Mouse (Mus musculus): ENCODE data around the gene E2f6. TPM values are rescaled to one million over a fixed set of nuclear protein-coding genes. Genes with fewer than 3 reads are reported as not detected.

E2f6 gene
- polyA plus RNA-seq, 1 experiment from 2014 or later: 56.7 TPM

DNA sequence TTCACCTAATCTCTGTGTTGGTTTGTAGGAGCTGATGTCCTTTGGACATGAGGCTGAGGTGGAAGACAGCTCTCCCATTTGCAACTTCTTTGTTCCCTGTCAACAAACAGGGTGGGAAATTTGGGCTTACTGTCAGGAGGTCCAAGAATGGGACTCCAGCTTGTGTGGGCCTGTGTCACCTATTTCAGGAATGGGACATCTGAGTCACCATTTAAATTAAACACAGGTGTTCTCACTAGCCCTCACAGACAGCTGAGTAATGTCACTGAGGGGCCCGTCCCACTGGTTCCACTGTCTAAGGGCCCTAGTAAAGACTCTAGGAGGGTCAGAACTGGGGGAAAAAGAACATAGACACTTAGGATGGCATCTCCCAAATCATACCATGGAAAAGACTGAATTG is 61.2 kb downstream of the E2f6 start:
- no peak overlapping the region for H3K4me3 ChIP-seq (ENCODE audit: low read length)
- no peak for ATAC-seq (ENCODE audit: low FRiP score, low TSS enrichment)
- no peaks in the 10 kb centered on the region for H3K36me3 ChIP-seq (ENCODE audit: control insufficient read depth, insufficient read depth, low read length)
- H3K9me3 ChIP-seq (ENCODE audit: control insufficient read depth, low read length): no peaks in the 10 kb centered on the region
- H3K27me3 ChIP-seq (ENCODE audit: control insufficient read depth, insufficient read depth, low read length): no peaks in the 10 kb centered on the region
- WGBS: 83% methylated on average over 1 of the region's 1 CpGs
- H3K9ac ChIP-seq (ENCODE audit: low read depth, low read length): no peak overlapping the region
- peaks cover 13% of the 10 kb centered on the region; the same call in 1 of the 2 replicates for H3K4me1 ChIP-seq (ENCODE audit: control insufficient read depth, insufficient read depth, low read length)
- H3K4me2 ChIP-seq (replicated peaks; ENCODE audit: low read depth, low read length): no peak overlapping the region
- no peak overlapping the region for H3K27ac ChIP-seq (ENCODE audit: low read depth, low read length)

- no peak for ATAC-seq (ENCODE audit: low FRiP score, low TSS enrichment)
- no peaks in the 10 kb centered on the region for H3K36me3 ChIP-seq (ENCODE audit: control insufficient read depth, insufficient read depth, low read length)
- no peaks in the 10 kb centered on the region for H3K27me3 ChIP-seq (ENCODE audit: control insufficient read depth, insufficient read depth, low read length)
- H3K4me2 ChIP-seq (replicated peaks; ENCODE audit: low read depth, low read length): no peak overlapping the region
- 57% methylated on average over 7 of the region's 7 CpGs for WGBS
- peaks cover 11% of the 10 kb centered on the region; the same call in 1 of the 2 replicates for H3K4me1 ChIP-seq (ENCODE audit: control insufficient read depth, insufficient read depth, low read length)
- H3K9me3 ChIP-seq (ENCODE audit: control insufficient read depth, low read length): no peaks in the 10 kb centered on the region
- H3K4me3 ChIP-seq (ENCODE audit: low read length): no peak overlapping the region
- H3K27ac ChIP-seq (ENCODE audit: low read depth, low read length): no peak overlapping the region
- H3K9ac ChIP-seq (ENCODE audit: low read depth, low read length): no peak overlapping the region
Observed at GRCm38 (mm10) chr12:16872926-16873464, 62.2 kb downstream of the E2f6 start.

DNA sequence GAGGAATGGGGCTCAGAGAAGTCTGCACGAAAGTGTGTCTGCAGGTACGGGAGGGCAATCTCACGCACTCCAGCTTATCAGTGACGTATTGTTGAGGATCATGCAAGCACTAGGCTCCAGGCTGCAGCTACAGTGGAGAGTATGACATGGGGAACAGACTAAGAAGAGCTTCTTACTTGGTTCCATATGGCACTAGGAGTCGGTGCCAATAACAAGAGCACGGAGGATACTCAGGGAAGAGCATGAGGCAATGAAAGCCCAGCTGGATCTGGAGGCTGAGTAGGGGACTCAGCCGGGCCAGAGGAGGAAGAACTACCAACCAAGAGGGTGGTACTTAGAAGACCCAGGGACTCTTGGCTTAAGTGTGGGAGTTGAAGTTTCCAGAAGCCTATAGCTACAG is 62.8 kb downstream of the E2f6 start:
- ATAC-seq (ENCODE audit: low FRiP score, low TSS enrichment): no peak
- Histone ChIP-seq H3K9ac (ENCODE audit: low read depth, low read length) (no peak overlapping the region), H3K4me3 (ENCODE audit: low read length) (no peak overlapping the region), H3K36me3 (ENCODE audit: control insufficient read depth, insufficient read depth, low read length) (no peaks in the 10 kb centered on the region), H3K9me3 (ENCODE audit: control insufficient read depth, low read length) (no peaks in the 10 kb centered on the region), H3K4me1 (ENCODE audit: control insufficient read depth, insufficient read depth, low read length) (peaks cover 11% of the 10 kb centered on the region; the same call in 1 of the 2 replicates), H3K27ac (ENCODE audit: low read depth, low read length) (no peak overlapping the region), H3K4me2 (replicated peaks; ENCODE audit: low read depth, low read length) (no peak overlapping the region), H3K27me3 (ENCODE audit: control insufficient read depth, insufficient read depth, low read length) (no peaks in the 10 kb centered on the region)
- WGBS: 92% methylated on average over 7 of the region's 7 CpGs

GRCm38 (mm10) chr12:16874086-16874485 is 63.3 kb downstream of the E2f6 start:
- Histone ChIP-seq H3K36me3 (ENCODE audit: control insufficient read depth, insufficient read depth, low read length) (no peaks in the 10 kb centered on the region), H3K9ac (ENCODE audit: low read depth, low read length) (no peak overlapping the region), H3K9me3 (ENCODE audit: control insufficient read depth, low read length) (no peaks in the 10 kb centered on the region), H3K27ac (ENCODE audit: low read depth, low read length) (no peak overlapping the region), H3K27me3 (ENCODE audit: control insufficient read depth, insufficient read depth, low read length) (no peaks in the 10 kb centered on the region), H3K4me3 (ENCODE audit: low read length) (no peak overlapping the region), H3K4me1 (ENCODE audit: control insufficient read depth, insufficient read depth, low read length) (peaks cover 8% of the 10 kb centered on the region; the same call in 1 of the 2 replicates), H3K4me2 (replicated peaks; ENCODE audit: low read depth, low read length) (no peak overlapping the region)
- WGBS: 31% methylated on average over 2 of the region's 2 CpGs
- no peak for ATAC-seq (ENCODE audit: low FRiP score, low TSS enrichment)

- no peaks in the 10 kb centered on the region for H3K27me3 ChIP-seq (ENCODE audit: control insufficient read depth, insufficient read depth, low read length)
- no peak overlapping the region for H3K4me2 ChIP-seq (replicated peaks; ENCODE audit: low read depth, low read length)
- H3K4me3 ChIP-seq (ENCODE audit: low read length): no peak overlapping the region
- no peak for ATAC-seq (ENCODE audit: low FRiP score, low TSS enrichment)
- no peaks in the 10 kb centered on the region for H3K36me3 ChIP-seq (ENCODE audit: control insufficient read depth, insufficient read depth, low read length)
- WGBS: 77% methylated on average over 4 of the region's 4 CpGs
- H3K4me1 ChIP-seq (ENCODE audit: control insufficient read depth, insufficient read depth, low read length): peaks cover 3% of the 10 kb centered on the region; the same call in 1 of the 2 replicates
- H3K9me3 ChIP-seq (ENCODE audit: control insufficient read depth, low read length): no peaks in the 10 kb centered on the region
- H3K27ac ChIP-seq (ENCODE audit: low read depth, low read length): no peak overlapping the region
- no peak overlapping the region for H3K9ac ChIP-seq (ENCODE audit: low read depth, low read length)
Observed at GRCm38 (mm10) chr12:16875269-16875668, 64.5 kb downstream of the E2f6 start.

- Histone ChIP-seq H3K9me3 (ENCODE audit: control insufficient read depth, low read length) (no peaks in the 10 kb centered on the region), H3K4me3 (ENCODE audit: low read length) (no peak overlapping the region), H3K36me3 (ENCODE audit: control insufficient read depth, insufficient read depth, low read length) (no peaks in the 10 kb centered on the region), H3K4me1 (ENCODE audit: control insufficient read depth, insufficient read depth, low read length) (no peaks in the 10 kb centered on the region), H3K27ac (ENCODE audit: low read depth, low read length) (no peak overlapping the region), H3K4me2 (replicated peaks; ENCODE audit: low read depth, low read length) (no peak overlapping the region), H3K27me3 (ENCODE audit: control insufficient read depth, insufficient read depth, low read length) (no peaks in the 10 kb centered on the region), H3K9ac (ENCODE audit: low read depth, low read length) (no peak overlapping the region)
- WGBS: 86% methylated on average over 7 of the region's 7 CpGs
- no peak for ATAC-seq (ENCODE audit: low FRiP score, low TSS enrichment)
Observed at GRCm38 (mm10) chr12:16875678-16876077, 64.9 kb downstream of the E2f6 start.

DNA sequence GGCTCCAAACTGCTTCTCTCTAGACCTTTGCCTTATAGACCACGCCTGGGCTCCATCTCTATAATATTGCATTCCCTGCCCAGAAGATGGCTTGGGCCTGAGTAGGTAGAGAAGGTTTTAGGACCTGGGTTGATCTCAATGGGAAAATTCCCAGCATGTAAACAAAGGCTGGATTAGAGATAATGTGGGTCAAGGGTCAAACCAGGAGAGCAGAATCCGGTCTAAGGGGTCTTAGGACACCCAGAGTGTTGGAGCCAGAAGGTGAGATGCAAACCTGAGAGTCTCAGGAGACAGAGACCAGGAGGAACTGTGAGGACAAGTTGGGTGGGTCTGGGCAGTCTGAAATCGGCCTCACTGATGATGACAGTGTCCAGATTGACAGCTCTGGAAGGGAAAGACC is 65.9 kb downstream of the E2f6 start:
- no peaks in the 10 kb centered on the region for H3K9me3 ChIP-seq (ENCODE audit: control insufficient read depth, low read length)
- no peaks in the 10 kb centered on the region for H3K27me3 ChIP-seq (ENCODE audit: control insufficient read depth, insufficient read depth, low read length)
- H3K36me3 ChIP-seq (ENCODE audit: control insufficient read depth, insufficient read depth, low read length): no peaks in the 10 kb centered on the region
- no peak overlapping the region for H3K4me3 ChIP-seq (ENCODE audit: low read length)
- no peak overlapping the region for H3K9ac ChIP-seq (ENCODE audit: low read depth, low read length)
- ATAC-seq (ENCODE audit: low FRiP score, low TSS enrichment): no peak
- no peak overlapping the region for H3K27ac ChIP-seq (ENCODE audit: low read depth, low read length)
- no peak overlapping the region for H3K4me2 ChIP-seq (replicated peaks; ENCODE audit: low read depth, low read length)
- H3K4me1 ChIP-seq (ENCODE audit: control insufficient read depth, insufficient read depth, low read length): no peaks in the 10 kb centered on the region
- WGBS: 64% methylated on average over 3 of the region's 3 CpGs

DNA sequence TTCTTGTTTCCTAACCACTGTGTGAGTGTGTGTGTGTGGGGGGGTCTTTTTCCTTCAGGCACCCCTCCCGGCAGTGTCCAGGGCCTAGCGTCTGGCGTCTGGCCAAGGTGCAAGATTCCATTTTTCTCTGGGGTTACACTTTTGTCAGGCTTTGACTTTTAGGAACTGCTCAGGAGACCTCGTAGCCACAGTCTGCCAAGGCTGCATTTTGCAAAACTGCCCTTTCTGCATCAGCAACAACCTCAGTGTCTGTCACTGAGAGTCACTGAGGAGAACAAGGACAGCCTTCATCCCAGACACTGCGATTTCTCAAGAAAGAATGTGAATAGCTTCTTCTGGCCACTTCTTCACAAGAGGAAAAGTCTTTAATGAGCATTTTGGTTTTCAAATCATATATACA is 66.4 kb downstream of the E2f6 start:
- 70% methylated on average over 5 of the region's 5 CpGs for WGBS

GRCm38 (mm10) chr12:16877679-16878078 is 66.9 kb downstream of the E2f6 start:
- Histone ChIP-seq H3K36me3 (ENCODE audit: control insufficient read depth, insufficient read depth, low read length) (no peaks in the 10 kb centered on the region), H3K4me3 (ENCODE audit: low read length) (no peak overlapping the region), H3K27me3 (ENCODE audit: control insufficient read depth, insufficient read depth, low read length) (no peaks in the 10 kb centered on the region), H3K9me3 (ENCODE audit: control insufficient read depth, low read length) (no peaks in the 10 kb centered on the region), H3K4me1 (ENCODE audit: control insufficient read depth, insufficient read depth, low read length) (no peaks in the 10 kb centered on the region), H3K9ac (ENCODE audit: low read depth, low read length) (no peak overlapping the region), H3K27ac (ENCODE audit: low read depth, low read length) (no peak overlapping the region), H3K4me2 (replicated peaks; ENCODE audit: low read depth, low read length) (no peak overlapping the region)
- WGBS: 27% methylated on average over 1 of the region's 1 CpGs
- ATAC-seq (ENCODE audit: low FRiP score, low TSS enrichment): no peak

More for the DNA sequence above, 66.4 kb downstream of the E2f6 start:
- no peak overlapping the region for H3K9ac ChIP-seq (ENCODE audit: low read depth, low read length)
- H3K36me3 ChIP-seq (ENCODE audit: control insufficient read depth, insufficient read depth, low read length): no peaks in the 10 kb centered on the region
- H3K4me2 ChIP-seq (replicated peaks; ENCODE audit: low read depth, low read length): no peak overlapping the region
- ATAC-seq (ENCODE audit: low FRiP score, low TSS enrichment): no peak
- no peak overlapping the region for H3K4me3 ChIP-seq (ENCODE audit: low read length)
- H3K27ac ChIP-seq (ENCODE audit: low read depth, low read length): no peak overlapping the region
- no peaks in the 10 kb centered on the region for H3K9me3 ChIP-seq (ENCODE audit: control insufficient read depth, low read length)
- H3K4me1 ChIP-seq (ENCODE audit: control insufficient read depth, insufficient read depth, low read length): no peaks in the 10 kb centered on the region
- H3K27me3 ChIP-seq (ENCODE audit: control insufficient read depth, insufficient read depth, low read length): no peaks in the 10 kb centered on the region
